Mouse (Mus musculus) layer of hippocampus, adult 11-12 months (tissue): Measurements from ENCODE around the gene Rps6ka3.

Experiments
- DNase-seq: peaks from one replicate; pipeline ENCODE4 v3.0.0; 2022; ENCODE audit warnings: low spot score

Rps6ka3 gene

GRCm38 (mm10) chrX:159210007-159210406 is at the start of gene Rps6ka3:
TSS of gene Rps6ka3 (plus strand) at chrX:159210307.
- no peak for DNase-seq

- DNase-seq: no peak
Measured at GRCm38 (mm10) chrX:159169200-159169599, 40.9 kb upstream of the Rps6ka3 start.

DNA sequence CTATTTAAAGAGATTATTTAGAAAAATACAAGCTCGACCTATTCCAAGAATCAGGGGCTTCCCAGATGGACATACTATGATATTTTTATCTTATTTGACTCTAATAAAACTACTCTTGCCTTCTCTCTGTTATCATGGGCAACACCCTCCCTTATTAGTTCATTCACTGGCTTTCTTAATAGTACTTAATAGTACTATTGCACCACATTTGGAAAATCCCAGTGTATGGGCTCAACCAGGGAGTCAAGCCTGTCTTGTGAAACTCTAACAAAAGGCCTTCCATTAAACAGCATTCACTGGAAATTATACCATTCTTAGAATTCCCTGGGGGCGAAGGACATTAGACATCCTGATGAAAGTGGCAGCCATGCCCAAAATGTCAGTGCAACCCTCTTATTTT is 38.5 kb upstream of the Rps6ka3 start:
- DNase-seq: no peak

DNA sequence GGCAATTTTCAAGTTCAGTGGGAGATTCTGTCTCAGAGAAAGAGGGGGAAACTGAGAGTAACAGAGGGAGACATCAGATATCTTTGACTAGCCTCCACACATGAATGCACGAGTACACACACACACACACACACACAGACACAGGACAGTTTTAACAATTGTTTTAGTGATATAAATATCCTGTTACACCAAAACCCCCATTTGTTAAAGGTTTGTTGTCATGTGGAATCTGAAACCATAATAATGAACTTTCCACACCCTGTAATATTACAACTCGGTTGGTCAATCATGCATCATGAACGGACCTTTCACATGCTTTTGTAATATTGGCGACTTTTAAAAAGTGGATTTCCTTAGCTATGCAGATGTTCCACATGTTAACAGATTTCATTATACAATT is 18.5 kb upstream of the Rps6ka3 start:
- no peak for DNase-seq

- DNase-seq: no peak
Measured at GRCm38 (mm10) chrX:159199495-159199894, 10.6 kb upstream of the Rps6ka3 start.

GRCm38 (mm10) chrX:159200101-159200500 is 10.0 kb upstream of the Rps6ka3 start:
- DNase-seq: no peak

GRCm38 (mm10) chrX:159210892-159211583 is 931 bp downstream of the Rps6ka3 start:
- DNase-seq: no peak

- DNase-seq: no peak
Measured at GRCm38 (mm10) chrX:159215253-159215652, 5.1 kb downstream of the Rps6ka3 start.

DNA sequence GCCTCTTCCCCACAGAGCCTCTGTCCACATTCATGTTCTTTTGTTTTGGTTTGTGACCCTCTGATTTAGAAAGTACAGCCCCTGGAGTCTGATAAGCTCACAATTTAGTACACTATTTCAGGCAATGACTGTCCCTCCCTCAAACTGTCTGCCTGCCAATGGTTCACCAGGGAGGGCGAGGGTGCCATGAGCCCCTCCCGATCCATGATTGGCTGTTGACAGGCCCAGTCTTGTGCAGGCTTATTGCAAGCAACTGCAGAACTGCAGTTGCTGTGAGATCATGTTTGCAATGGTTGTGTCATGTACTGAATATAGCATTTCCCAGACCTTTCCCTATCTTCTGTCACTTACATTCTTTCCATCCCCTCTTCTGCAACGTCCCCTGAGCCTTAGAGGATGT is 12.4 kb downstream of the Rps6ka3 start:
- no peak for DNase-seq

DNA sequence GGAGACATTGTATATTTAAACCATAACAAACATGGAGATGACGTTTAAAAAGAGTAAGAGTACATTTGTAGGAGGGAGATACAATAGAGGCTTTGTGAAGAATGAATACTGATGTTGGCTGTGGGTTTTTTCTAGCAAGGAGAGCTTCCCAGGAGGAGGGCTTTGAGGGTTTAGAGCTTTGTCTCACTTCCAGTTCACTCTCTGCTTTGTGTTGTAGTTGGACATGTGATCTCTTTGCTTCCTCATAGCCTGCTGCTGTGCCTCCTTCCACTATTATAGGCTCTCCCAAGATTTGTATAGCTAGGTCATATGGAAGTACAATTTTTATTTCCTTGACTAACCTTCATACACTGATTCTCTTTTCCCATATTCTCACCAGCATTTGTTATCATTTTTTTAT is 27.2 kb downstream of the Rps6ka3 start:
- no peak for DNase-seq

DNA sequence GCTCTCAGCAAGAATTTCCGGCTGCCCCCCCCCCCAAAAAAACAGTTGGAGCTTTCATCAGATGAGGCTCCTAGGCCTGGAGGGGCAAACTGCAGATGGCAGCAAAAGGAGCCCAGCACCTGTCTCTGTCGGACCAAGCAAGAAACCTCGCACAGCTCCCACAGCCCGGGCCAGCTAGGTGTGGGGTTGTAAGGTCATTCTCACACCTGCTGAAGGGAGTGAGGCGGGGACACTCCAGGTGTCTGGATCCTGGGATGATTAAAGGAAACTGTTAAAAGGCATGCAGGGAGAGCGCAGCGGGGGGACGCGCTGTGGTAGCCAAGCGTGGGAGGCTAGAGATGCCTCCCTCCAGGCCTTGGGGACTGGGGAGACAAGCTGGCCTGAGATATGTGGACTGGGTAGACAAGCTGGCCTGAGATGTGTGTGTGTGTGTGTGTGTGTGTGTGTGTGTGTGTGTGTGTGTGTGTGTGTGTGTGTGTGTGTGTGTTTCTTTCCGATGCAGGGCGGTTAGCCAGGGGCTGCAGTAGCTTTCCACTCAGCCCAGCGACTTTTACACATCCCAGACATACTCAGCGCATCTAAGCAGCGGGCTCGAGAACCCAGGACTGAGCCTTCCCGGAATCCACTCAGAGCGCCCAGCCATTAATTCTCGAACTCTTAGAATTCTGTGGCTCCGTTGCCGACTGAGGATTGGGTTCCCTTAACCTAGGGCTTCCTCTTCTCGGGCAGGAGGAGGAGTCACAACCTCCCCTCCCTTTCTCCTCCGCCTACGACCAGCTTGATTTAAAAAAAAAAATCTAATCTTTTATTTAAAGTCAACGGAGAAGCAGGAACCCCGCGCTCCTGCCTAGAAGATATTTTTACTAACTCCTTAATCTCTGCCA is 44.1 kb downstream of the Rps6ka3 start:
- peak; percentile 8 for DNase-seq

DNA sequence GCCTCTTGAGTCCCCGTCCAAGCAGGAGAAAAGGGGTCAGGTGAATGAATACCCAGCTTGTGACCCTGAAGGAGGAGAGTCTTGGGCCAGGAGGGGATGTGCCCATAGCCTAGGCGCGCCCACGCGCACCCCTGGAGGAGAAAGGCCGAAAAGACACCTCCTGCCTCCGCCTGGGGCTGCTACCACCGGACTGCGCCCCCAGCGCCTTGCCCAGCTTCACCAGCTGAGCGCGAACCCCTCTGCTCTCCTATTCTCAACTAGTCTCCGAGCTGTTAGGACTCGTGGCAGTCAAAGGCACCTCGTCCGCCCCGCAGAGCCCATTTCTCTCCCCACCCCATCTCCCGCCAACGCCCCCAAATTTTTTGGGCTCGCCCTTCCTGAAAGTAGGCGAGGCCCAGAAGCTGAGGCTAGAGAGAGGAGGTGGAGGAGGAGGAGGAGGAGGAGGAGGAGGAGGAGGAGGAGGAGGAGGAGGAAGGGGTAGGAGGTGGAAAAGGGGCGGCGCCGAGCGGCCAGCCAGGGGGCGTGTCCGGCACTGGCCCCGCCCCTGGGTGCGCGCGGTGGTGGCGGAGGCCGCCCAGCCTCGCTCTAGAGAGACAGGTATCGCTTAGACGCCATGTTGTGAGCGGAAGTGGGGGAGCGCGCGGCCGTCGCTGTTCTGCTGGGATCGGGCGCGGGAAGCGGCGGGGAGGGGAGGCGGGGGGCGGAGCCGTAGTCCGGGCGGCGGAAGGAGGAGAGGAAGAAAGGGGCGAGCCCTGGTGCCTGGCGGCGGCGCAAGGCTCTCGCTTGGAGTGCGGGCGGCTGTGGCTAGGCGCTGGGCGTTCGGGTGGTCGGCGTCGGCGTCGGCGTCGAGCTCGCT is 45.2 kb downstream of the Rps6ka3 start:
- DNase-seq: peak; percentile 82

DNA sequence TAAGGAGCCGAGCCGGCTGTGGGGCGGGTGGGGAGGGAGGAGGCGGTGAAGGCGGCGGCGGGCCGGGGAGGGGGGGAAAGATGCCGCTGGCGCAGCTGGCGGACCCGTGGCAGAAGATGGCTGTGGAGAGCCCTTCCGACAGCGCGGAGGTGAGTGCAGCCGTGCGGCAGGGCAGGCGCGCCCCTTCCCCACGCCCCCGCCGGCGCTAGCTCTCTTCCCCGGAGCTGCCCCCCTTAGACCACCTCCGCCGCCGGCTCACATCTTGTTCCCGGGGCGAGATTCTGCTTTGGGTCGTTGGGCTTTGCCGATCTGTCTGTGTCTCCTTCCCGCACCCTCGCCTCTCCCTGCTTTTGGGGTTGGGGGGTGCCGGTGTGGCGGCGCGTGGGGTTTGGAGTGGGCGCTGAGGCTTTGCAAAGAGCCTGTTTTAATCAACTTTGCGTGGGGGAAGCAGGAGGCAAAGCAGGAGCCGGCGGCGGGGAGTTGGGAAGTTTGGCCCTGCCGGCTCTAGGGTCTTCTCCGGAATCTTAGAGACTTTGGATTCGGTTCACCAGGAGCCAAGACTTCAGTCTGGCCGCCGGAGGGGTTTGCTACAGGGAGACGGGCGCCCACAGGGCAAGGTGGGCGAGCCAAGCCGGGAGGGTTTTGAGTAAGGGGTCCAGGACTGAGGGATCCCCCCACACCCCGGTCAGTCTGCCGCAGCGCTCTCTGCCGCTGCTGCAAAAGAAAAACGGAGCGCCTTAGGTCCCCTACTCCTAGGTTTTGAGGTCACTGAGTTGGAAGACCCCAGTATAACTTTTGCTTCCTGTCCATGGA is 46.1 kb downstream of the Rps6ka3 start:
- DNase-seq: peak; percentile 3

DNA sequence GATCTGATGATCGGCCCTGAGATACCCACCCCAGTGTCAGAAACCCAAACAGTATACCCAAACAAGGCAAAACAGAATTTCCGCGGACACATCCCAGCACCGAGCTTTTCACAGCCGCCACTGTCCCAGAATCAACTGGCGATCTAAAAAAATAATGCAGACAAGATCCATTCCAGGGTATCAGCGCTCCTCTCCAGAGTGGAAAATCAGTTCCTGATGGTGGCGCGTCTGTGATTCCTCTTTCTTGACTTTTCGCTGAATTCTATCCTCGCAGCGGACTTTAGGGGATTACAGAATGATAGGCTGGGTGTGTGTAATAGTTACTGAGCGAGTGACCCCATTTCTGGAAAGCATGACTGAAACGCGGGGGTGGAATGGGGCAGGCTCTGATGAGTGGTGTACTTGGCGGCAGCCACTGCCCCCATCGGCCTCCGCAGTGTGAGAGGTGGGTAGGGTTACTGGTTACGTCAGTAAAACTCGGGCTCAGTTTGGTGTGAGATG is 46.9 kb downstream of the Rps6ka3 start:
- peak; percentile 9 for DNase-seq

DNA sequence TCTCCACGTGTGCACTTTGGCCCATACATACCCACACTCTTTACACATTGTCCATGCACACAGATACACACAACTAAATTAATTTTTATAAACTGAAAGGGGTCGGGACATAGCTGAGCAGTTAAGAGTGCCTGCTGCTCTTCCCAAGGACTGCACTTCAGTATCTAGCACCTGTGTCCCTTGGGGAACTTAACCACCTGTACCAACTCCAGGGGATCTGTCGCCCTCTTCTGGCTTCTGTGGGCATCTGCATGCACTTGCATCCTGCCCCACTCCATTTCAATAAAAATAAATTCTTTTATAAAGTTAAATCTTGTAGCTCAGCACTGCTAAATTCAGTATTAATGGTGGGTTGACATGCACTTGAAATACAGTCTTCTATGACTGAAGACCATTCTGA is 54.6 kb downstream of the Rps6ka3 start:
- DNase-seq: no peak

- DNase-seq: peak; percentile 25
Measured at GRCm38 (mm10) chrX:159269072-159269471, 59.0 kb downstream of the Rps6ka3 start.

GRCm38 (mm10) chrX:159286765-159287164 is 76.7 kb downstream of the Rps6ka3 start:
- no peak for DNase-seq

DNA sequence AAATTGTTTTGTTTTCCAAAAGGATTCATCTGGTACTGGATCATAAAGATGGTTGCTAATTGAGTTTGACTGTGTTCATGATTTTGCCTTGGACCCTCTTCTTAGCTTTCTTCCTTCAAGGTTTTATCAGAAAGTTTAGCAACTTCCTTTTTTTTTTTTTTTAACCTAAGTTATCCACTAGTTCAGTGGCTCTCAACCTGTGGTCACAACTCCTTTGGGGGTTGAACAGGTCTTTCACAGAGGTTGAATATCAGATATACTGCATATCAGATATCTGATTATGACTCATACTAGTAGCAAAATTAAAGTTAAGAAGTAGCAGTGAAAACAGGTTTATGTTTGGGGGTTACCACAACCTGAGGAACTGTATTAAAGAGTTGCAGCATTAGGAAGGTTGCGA is 85.8 kb downstream of the Rps6ka3 start:
- no peak for DNase-seq

GRCm38 (mm10) chrX:159302349-159303311 is 92.5 kb downstream of the Rps6ka3 start:
- DNase-seq: no peak

DNA sequence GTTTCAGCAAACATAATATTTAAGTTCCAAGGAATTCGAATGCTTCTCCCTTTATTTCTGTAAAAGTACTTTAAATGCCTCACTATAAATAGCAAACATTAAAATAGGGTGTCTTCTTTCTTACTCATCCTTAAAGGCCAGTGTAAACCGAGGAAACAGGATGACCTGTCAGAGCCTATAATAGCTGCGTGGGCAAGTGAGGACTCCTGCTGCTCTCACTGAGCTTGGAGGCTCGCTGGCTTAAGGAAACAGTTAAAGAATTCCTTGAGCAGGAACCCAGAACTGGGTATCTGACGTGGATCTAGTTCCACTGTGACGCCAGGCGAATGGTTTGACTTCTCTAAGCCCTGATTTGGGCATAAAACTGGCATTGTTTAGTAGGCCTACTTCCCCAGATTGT is 105.2 kb downstream of the Rps6ka3 start:
- no peak for DNase-seq
